Mouse (Mus musculus) neural tube, embryonic 11.5 days (tissue): ENCODE data around the gene Mat1a. TPM values are rescaled to one million over a fixed set of nuclear protein-coding genes. Genes with fewer than 3 reads are reported as not detected.

Experiments
- ATAC-seq: fragments of 200-750 bp; cut with Nextera tagmentation; 2 replicates; pipeline ENCODE4 v1.8.0; 2017; ENCODE audit warnings: moderate number of reproducible peaks, mild to moderate bottlenecking, moderate TSS enrichment, moderate library complexity; ENCODE audit not compliant: insufficient read depth, low FRiP score, low TSS enrichment
- DNase-seq: peaks from one replicate; pipeline ENCODE4 v3.0.0-alpha.2; 2015; ENCODE audit warnings: low spot score
- H3K27ac ChIP-seq: fragments of 300-500 bp; sonication (generic); 2 replicates; pipeline ENCODE4 v1.5.1; 2014; ENCODE audit warnings: low read depth, mild to moderate bottlenecking, low read length
- H3K27me3 ChIP-seq: fragments of 300-500 bp; sonication (generic); 2 replicates; pipeline ENCODE4 v1.6.1; 2014; ENCODE audit warnings: mild to moderate bottlenecking, low read length, mixed read lengths; ENCODE audit not compliant: control insufficient read depth, insufficient read depth
- H3K36me3 ChIP-seq: fragments of 300-500 bp; sonication (generic); 2 replicates; pipeline ENCODE4 v1.6.1; 2014; ENCODE audit warnings: mild to moderate bottlenecking, low read length, moderate library complexity, mixed read lengths; ENCODE audit not compliant: control insufficient read depth, insufficient read depth
- H3K4me1 ChIP-seq: fragments of 300-500 bp; sonication (generic); 2 replicates; pipeline ENCODE4 v1.6.1; 2014; ENCODE audit warnings: low read length, mixed read lengths; ENCODE audit not compliant: control insufficient read depth, insufficient read depth
- H3K4me2 ChIP-seq: fragments of 300-500 bp; sonication (generic); 2 replicates; pipeline ENCODE4 v1.6.1; 2014; ENCODE audit warnings: low read depth, mild to moderate bottlenecking, moderate library complexity
- H3K4me3 ChIP-seq: fragments of 300-500 bp; sonication (generic); 2 replicates; pipeline ENCODE4 v1.5.1; 2014; ENCODE audit warnings: low read depth, low read length
- H3K9ac ChIP-seq: fragments of 300-500 bp; sonication (generic); 2 replicates; pipeline ENCODE4 v1.6.1; 2014; ENCODE audit warnings: mild to moderate bottlenecking, low read length
- H3K9me3 ChIP-seq: fragments of 300-500 bp; sonication (generic); 2 replicates; pipeline ENCODE4 v1.6.1; 2016; ENCODE audit warnings: low read length; ENCODE audit not compliant: control insufficient read depth
- WGBS: fragments of 180-500 bp; shearing (Covaris S2); extraction: QIAGEN DNeasy Blood & Tissue Kit; methylation state at CpG from one replicate; pipeline ENCODE4 v1.1.7; 2014; 5-methylcytosine and 5-hydroxymethylcytosine counted together
- polyA plus RNA-seq: library from polyadenylated mRNA; unstranded; fragments of >200 nt; fragmentation: Nextera tagmentation; extraction: Ambion mirVana; gene quantifications from 2 replicates; pipeline ENCODE4 v1.2.1, GENCODE M21; 2014

The Mat1a gene
- polyA plus RNA-seq: not detected in 2 replicates

- 71% methylated on average over 10 of the region's 10 CpGs for WGBS
- Histone ChIP-seq H3K9ac (no peak within 1 kb of the TSS), H3K4me2 (no peak within 1 kb of the TSS), H3K27me3 (no peaks in the 10 kb centered on the region), H3K36me3 (no peaks in the 10 kb centered on the region), H3K9me3 (no peaks in the 10 kb centered on the region), H3K4me3 (no peak within 1 kb of the TSS), H3K27ac (no peak within 1 kb of the TSS), H3K4me1 (no peaks in the 10 kb centered on the region)
- DNase-seq: no peak
- no peak for ATAC-seq
These were observed at the start of gene Mat1a for GRCm38 (mm10) chr14:41104853-41105444. TSS of gene Mat1a (plus strand) at chr14:41105035.

- H3K4me3 ChIP-seq: no peak overlapping the region
- no peak overlapping the region for H3K4me2 ChIP-seq
- 37% methylated on average over 1 of the region's 2 CpGs for whole genome bisulfite sequencing
- no peak overlapping the region for H3K9ac ChIP-seq
- H3K4me1 ChIP-seq: no peaks in the 10 kb centered on the region
- ATAC-seq (no peak), DNase-seq (no peak)
- no peaks in the 10 kb centered on the region for H3K9me3 ChIP-seq
- no peak overlapping the region for H3K27ac ChIP-seq
- no peaks in the 10 kb centered on the region for H3K27me3 ChIP-seq
- no peaks in the 10 kb centered on the region for H3K36me3 ChIP-seq
These were observed 39.7 kb upstream of the Mat1a start for GRCm38 (mm10) chr14:41065168-41065567.

- WGBS: 5% methylated on average over 1 of the region's 1 CpGs
- H3K9ac ChIP-seq: no peak overlapping the region
- no peaks in the 10 kb centered on the region for H3K36me3 ChIP-seq
- H3K27me3 ChIP-seq: no peaks in the 10 kb centered on the region
- no peak overlapping the region for H3K4me3 ChIP-seq
- H3K4me1 ChIP-seq: no peaks in the 10 kb centered on the region
- no peaks in the 10 kb centered on the region for H3K9me3 ChIP-seq
- H3K4me2 ChIP-seq: no peak overlapping the region
- H3K27ac ChIP-seq: no peak overlapping the region
- no peak for DNase-seq
- ATAC-seq: no peak
These were observed 38.4 kb upstream of the Mat1a start for GRCm38 (mm10) chr14:41066416-41066815.

GRCm38 (mm10) chr14:41069108-41069507 is 35.7 kb upstream of the Mat1a start, which contains the start of gene Dydc2:
TSS of gene Dydc2 (minus strand) at chr14:41069208.
- H3K4me1 ChIP-seq: no peaks in the 10 kb centered on the region
- H3K4me2 ChIP-seq: no peak within 1 kb of the TSS
- no peak within 1 kb of the TSS for H3K27ac ChIP-seq
- no peak within 1 kb of the TSS for H3K4me3 ChIP-seq
- ATAC-seq (no peak), DNase-seq (no peak)
- no peak within 1 kb of the TSS for H3K9ac ChIP-seq
- no peaks in the 10 kb centered on the region for H3K9me3 ChIP-seq
- H3K27me3 ChIP-seq: no peaks in the 10 kb centered on the region
- H3K36me3 ChIP-seq: no peaks in the 10 kb centered on the region

GRCm38 (mm10) chr14:41070343-41070742 is 34.5 kb upstream of the Mat1a start:
- Histone ChIP-seq H3K4me2 (no peak overlapping the region), H3K27ac (no peak overlapping the region), H3K4me3 (no peak overlapping the region), H3K36me3 (no peaks in the 10 kb centered on the region), H3K4me1 (no peaks in the 10 kb centered on the region), H3K9me3 (no peaks in the 10 kb centered on the region), H3K27me3 (no peaks in the 10 kb centered on the region), H3K9ac (no peak overlapping the region)
- ATAC-seq: no peak
- 83% methylated on average over 3 of the region's 3 CpGs for WGBS
- DNase-seq: no peak

GRCm38 (mm10) chr14:41072229-41072943 is 32.4 kb upstream of the Mat1a start, which contains the start of gene Dydc1:
TSS of gene Dydc1 (plus strand) at chr14:41072911.
- Histone ChIP-seq H3K4me1 (no peaks in the 10 kb centered on the region), H3K27ac (no peak within 1 kb of the TSS), H3K27me3 (no peaks in the 10 kb centered on the region), H3K4me3 (peak within 1 kb of the TSS; percentile 34), H3K36me3 (no peaks in the 10 kb centered on the region), H3K9ac (peak within 1 kb of the TSS; percentile 22; the same call in 1 of the 2 replicates), H3K9me3 (no peaks in the 10 kb centered on the region), H3K4me2 (peak within 1 kb of the TSS; percentile 62)
- 12% methylated on average over 23 of the region's 23 CpGs for WGBS
- DNase-seq: peak; percentile 81
- ATAC-seq: peak; percentile 94

GRCm38 (mm10) chr14:41072944-41073275 is 31.9 kb upstream of the Mat1a start:
- WGBS: 4% methylated on average over 8 of the region's 8 CpGs
- Histone ChIP-seq H3K4me2 (peak overlapping the region; percentile 62), H3K9ac (peak overlapping the region; percentile 22; the same call in 1 of the 2 replicates), H3K36me3 (no peaks in the 10 kb centered on the region), H3K4me1 (no peaks in the 10 kb centered on the region), H3K27me3 (no peaks in the 10 kb centered on the region), H3K4me3 (peak overlapping the region; percentile 34), H3K9me3 (no peaks in the 10 kb centered on the region), H3K27ac (no peak overlapping the region)
- ATAC-seq (no peak; the same call in 1 of the 2 replicates), DNase-seq (no peak)

GRCm38 (mm10) chr14:41082408-41082807 is 22.4 kb upstream of the Mat1a start:
- H3K9me3 ChIP-seq: no peaks in the 10 kb centered on the region
- WGBS: 82% methylated on average over 2 of the region's 2 CpGs
- H3K36me3 ChIP-seq: no peaks in the 10 kb centered on the region
- no peak overlapping the region for H3K9ac ChIP-seq
- DNase-seq: no peak
- no peak overlapping the region for H3K4me2 ChIP-seq
- no peak for ATAC-seq
- H3K4me1 ChIP-seq: no peaks in the 10 kb centered on the region
- no peaks in the 10 kb centered on the region for H3K27me3 ChIP-seq
- no peak overlapping the region for H3K27ac ChIP-seq
- no peak overlapping the region for H3K4me3 ChIP-seq

- Histone ChIP-seq H3K4me1 (no peaks in the 10 kb centered on the region), H3K9me3 (no peaks in the 10 kb centered on the region), H3K27me3 (no peaks in the 10 kb centered on the region), H3K27ac (no peak overlapping the region), H3K9ac (no peak overlapping the region), H3K4me3 (no peak overlapping the region), H3K36me3 (no peaks in the 10 kb centered on the region), H3K4me2 (no peak overlapping the region)
- ATAC-seq (no peak), DNase-seq (no peak)
- 81% methylated on average over 1 of the region's 1 CpGs for WGBS
These were observed 17.3 kb upstream of the Mat1a start for GRCm38 (mm10) chr14:41087509-41087908.
